Mouse (Mus musculus): Measurements from ENCODE around the gene Col25a1.

Gene Col25a1

GRCm38 (mm10) chr3:130256059-130256458 lies 124.8 kb downstream of the Col25a1 start:
- no peak for DNase-seq

GRCm38 (mm10) chr3:130256610-130257009 lies 125.3 kb downstream of the Col25a1 start:
- DNase-seq: no peak

GRCm38 (mm10) chr3:130259670-130260069 lies 128.4 kb downstream of the Col25a1 start:
- DNase-seq: no peak

GRCm38 (mm10) chr3:130260316-130260715 lies 129.0 kb downstream of the Col25a1 start:
- DNase-seq: no peak

- no peak for DNase-seq
These were observed 133.8 kb downstream of the Col25a1 start for GRCm38 (mm10) chr3:130265104-130265503.

GRCm38 (mm10) chr3:130270509-130270908 lies 139.2 kb downstream of the Col25a1 start:
- DNase-seq: no peak

- DNase-seq: no peak
These were observed 142.6 kb downstream of the Col25a1 start for GRCm38 (mm10) chr3:130273949-130274348.

GRCm38 (mm10) chr3:130278298-130279050 lies 147.2 kb downstream of the Col25a1 start:
- no peak for DNase-seq

- no peak for DNase-seq
These were observed 151.9 kb downstream of the Col25a1 start for GRCm38 (mm10) chr3:130283011-130283760.

GRCm38 (mm10) chr3:130288102-130288501 lies 156.8 kb downstream of the Col25a1 start:
- DNase-seq: no peak

- no peak for DNase-seq
These were observed 157.5 kb downstream of the Col25a1 start for GRCm38 (mm10) chr3:130288756-130289155.

GRCm38 (mm10) chr3:130289220-130289619 lies 157.9 kb downstream of the Col25a1 start:
- DNase-seq: no peak

- DNase-seq: no peak
These were observed 158.9 kb downstream of the Col25a1 start for GRCm38 (mm10) chr3:130290175-130290574.

GRCm38 (mm10) chr3:130290672-130291071 lies 159.4 kb downstream of the Col25a1 start:
- DNase-seq: no peak

- DNase-seq: no peak
These were observed 160.6 kb downstream of the Col25a1 start for GRCm38 (mm10) chr3:130291926-130292325.

- DNase-seq: no peak
These were observed 169.2 kb downstream of the Col25a1 start for GRCm38 (mm10) chr3:130300530-130300929.

- no peak for DNase-seq
These were observed 172.3 kb downstream of the Col25a1 start for GRCm38 (mm10) chr3:130303597-130303996.

- no peak for DNase-seq
These were observed 173.5 kb downstream of the Col25a1 start for GRCm38 (mm10) chr3:130304827-130305226.

- DNase-seq: no peak
These were observed 174.4 kb downstream of the Col25a1 start for GRCm38 (mm10) chr3:130305686-130306085.

GRCm38 (mm10) chr3:130309277-130309676 lies 178.0 kb downstream of the Col25a1 start:
- no peak for DNase-seq

GRCm38 (mm10) chr3:130310694-130311305 lies 179.5 kb downstream of the Col25a1 start:
- no peak for DNase-seq

- no peak for DNase-seq
These were observed 181.9 kb downstream of the Col25a1 start for GRCm38 (mm10) chr3:130313246-130313645.

Data from thymus, postnatal 36 days (tissue).